Mouse (Mus musculus): ENCODE measurements around the gene Gm42906. TPM values are rescaled to one million over a fixed set of nuclear protein-coding genes. Genes with fewer than 3 reads are reported as not detected.

Gm42906 gene
- polyA plus RNA-seq, 1 experiment: not detected

DNA sequence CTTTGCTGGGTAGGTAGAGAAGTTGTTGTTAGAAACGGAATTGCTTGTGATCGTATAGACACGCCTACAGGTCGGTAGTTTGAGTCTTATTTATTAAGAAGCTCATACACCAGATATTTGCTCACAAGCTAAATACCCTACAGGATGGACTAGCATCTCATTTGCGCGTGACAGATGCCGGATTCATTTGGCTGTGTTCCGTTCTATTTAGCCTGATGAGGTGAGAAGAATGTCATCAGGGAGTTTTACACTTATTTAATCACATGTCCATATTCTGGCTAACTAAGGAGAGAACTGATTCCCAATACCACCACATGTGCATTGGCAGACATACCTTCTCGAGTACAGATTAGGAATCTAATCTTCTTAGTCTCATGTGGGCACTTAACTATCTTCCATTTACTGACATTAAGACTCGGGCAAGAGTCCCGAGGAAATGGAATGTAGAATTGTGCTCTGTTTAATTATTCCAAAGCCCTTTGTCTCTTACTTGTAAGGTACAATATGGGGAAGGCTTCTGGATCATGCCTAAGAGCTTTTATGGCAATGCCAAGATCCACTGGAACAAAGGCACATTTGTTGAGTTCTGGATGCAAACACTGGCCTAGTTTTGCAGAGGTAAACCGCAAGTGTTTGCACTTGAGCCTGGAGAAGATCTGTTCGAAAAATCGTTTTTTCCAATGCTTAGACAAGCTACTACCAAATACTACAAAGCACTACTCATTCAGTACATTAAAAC, 160.9 kb downstream of the Gm42906 start:
- Histone ChIP-seq H3K4me1 (ENCODE audit: control insufficient read depth, insufficient read depth, low read length) (no peaks in the 10 kb centered on the region), H3K27me3 (ENCODE audit: control insufficient read depth, insufficient read depth, low read length, poor library complexity, severe bottlenecking) (no peaks in the 10 kb centered on the region; the same call in 1 of the 2 replicates), H3K9ac (ENCODE audit: low read depth, poor library complexity, severe bottlenecking) (no peak overlapping the region), H3K9me3 (replicated peaks; ENCODE audit: control insufficient read depth, insufficient read depth, low read length, poor library complexity, severe bottlenecking) (no peaks in the 10 kb centered on the region), H3K4me3 (ENCODE audit: low read depth, low read length) (no peak overlapping the region), H3K27ac (ENCODE audit: insufficient read depth, low read length) (no peak overlapping the region), H3K36me3 (ENCODE audit: control insufficient read depth, insufficient read depth, low read length, poor library complexity, severe bottlenecking) (no peaks in the 10 kb centered on the region)
- TF ChIP-seq EP300 (IDR thresholded peaks at IDR 0.05; ENCODE audit: insufficient read depth, low read depth, low read length) (no peak), POLR2A (IDR thresholded peaks at IDR 0.05; ENCODE audit: insufficient read depth, low read length) (no peak), CTCF (IDR thresholded peaks at IDR 0.05; ENCODE audit: low read depth, low read length) (no peak)

DNA sequence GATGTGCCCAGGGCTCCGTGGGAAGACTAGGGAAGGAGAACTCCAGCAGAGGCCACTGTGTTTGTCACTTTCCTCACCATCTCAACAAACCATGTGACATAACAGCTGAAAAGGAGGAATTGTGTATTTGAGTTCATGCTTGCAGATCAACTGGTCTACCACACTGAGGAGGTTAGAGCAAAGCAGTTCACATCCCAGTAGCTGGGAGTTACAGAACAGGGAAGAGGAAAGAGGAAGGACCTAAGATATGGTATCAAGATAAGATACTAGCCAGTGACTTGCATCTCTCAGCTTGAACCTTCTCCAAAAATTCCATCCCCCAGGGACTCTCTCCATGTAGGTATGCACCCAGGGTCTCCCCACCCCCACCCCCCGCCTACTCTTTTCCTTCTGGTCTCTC, 166.4 kb downstream of the Gm42906 start:
- TF ChIP-seq EP300 (IDR thresholded peaks at IDR 0.05; ENCODE audit: insufficient read depth, low read depth, low read length): no peak
- TF ChIP-seq POLR2A (IDR thresholded peaks at IDR 0.05; ENCODE audit: insufficient read depth, low read length): no peak
- no peak for TF ChIP-seq CTCF (IDR thresholded peaks at IDR 0.05; ENCODE audit: low read depth, low read length)
- H3K4me3 ChIP-seq (ENCODE audit: low read depth, low read length): no peak overlapping the region
- H3K36me3 ChIP-seq (ENCODE audit: control insufficient read depth, insufficient read depth, low read length, poor library complexity, severe bottlenecking): no peaks in the 10 kb centered on the region
- no peaks in the 10 kb centered on the region for H3K4me1 ChIP-seq (ENCODE audit: control insufficient read depth, insufficient read depth, low read length)
- no peak overlapping the region for H3K9ac ChIP-seq (ENCODE audit: low read depth, poor library complexity, severe bottlenecking)
- H3K27ac ChIP-seq (ENCODE audit: insufficient read depth, low read length): no peak overlapping the region
- no peaks in the 10 kb centered on the region for H3K9me3 ChIP-seq (replicated peaks; ENCODE audit: control insufficient read depth, insufficient read depth, low read length, poor library complexity, severe bottlenecking)
- no peaks in the 10 kb centered on the region; the same call in 1 of the 2 replicates for H3K27me3 ChIP-seq (ENCODE audit: control insufficient read depth, insufficient read depth, low read length, poor library complexity, severe bottlenecking)

DNA sequence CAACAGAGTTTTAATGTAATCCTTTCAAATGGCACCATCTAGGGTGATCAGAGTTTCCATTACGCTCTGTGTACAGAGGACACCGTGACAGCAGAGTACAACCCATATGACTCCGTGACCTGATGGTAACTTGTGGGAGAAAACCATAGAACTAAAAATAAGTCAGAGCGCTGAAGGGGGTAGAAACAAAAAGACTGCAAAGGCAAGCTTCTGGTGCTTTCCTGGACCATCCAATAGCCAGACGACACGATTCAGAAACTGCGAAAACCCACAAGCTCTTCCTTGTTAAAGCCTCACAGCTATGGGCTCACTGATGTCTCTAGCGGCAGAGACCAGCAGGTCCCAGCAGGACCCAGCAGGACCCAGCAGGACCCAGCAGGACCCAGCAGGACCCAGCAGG, 175.8 kb downstream of the Gm42906 start:
- Histone ChIP-seq H3K27me3 (ENCODE audit: control insufficient read depth, insufficient read depth, low read length, poor library complexity, severe bottlenecking) (no peaks in the 10 kb centered on the region), H3K9me3 (replicated peaks; ENCODE audit: control insufficient read depth, insufficient read depth, low read length, poor library complexity, severe bottlenecking) (no peaks in the 10 kb centered on the region), H3K4me1 (ENCODE audit: control insufficient read depth, insufficient read depth, low read length) (no peaks in the 10 kb centered on the region), H3K36me3 (ENCODE audit: control insufficient read depth, insufficient read depth, low read length, poor library complexity, severe bottlenecking) (no peaks in the 10 kb centered on the region), H3K4me3 (ENCODE audit: low read depth, low read length) (no peak overlapping the region), H3K27ac (ENCODE audit: insufficient read depth, low read length) (no peak overlapping the region), H3K9ac (ENCODE audit: low read depth, poor library complexity, severe bottlenecking) (no peak overlapping the region)
- no peak for TF ChIP-seq EP300 (IDR thresholded peaks at IDR 0.05; ENCODE audit: insufficient read depth, low read depth, low read length)

DNA sequence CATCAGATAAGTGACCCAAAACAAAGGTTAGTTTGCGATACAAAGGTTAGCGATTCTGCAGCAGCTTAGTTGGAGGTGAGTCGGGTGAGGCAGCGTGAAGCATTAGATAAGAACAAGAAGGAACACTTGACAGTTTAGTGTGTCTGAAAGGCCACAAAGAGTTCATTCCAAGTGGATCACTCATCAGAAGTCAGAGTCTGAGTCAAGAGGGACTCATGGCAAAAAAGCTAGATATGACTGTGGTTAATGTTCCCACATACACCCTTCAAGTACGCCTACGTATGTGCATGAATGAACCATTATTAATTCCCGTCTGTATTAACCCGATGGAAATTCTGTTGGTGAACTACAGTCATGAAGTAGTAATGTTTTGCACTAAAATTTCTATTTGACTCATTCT, 176.3 kb downstream of the Gm42906 start:
- Histone ChIP-seq H3K4me1 (ENCODE audit: control insufficient read depth, insufficient read depth, low read length) (no peaks in the 10 kb centered on the region), H3K27ac (ENCODE audit: insufficient read depth, low read length) (no peak overlapping the region), H3K36me3 (ENCODE audit: control insufficient read depth, insufficient read depth, low read length, poor library complexity, severe bottlenecking) (no peaks in the 10 kb centered on the region), H3K27me3 (ENCODE audit: control insufficient read depth, insufficient read depth, low read length, poor library complexity, severe bottlenecking) (no peaks in the 10 kb centered on the region), H3K9ac (ENCODE audit: low read depth, poor library complexity, severe bottlenecking) (no peak overlapping the region), H3K9me3 (replicated peaks; ENCODE audit: control insufficient read depth, insufficient read depth, low read length, poor library complexity, severe bottlenecking) (no peaks in the 10 kb centered on the region), H3K4me3 (ENCODE audit: low read depth, low read length) (no peak overlapping the region)
- TF ChIP-seq POLR2A (IDR thresholded peaks at IDR 0.05; ENCODE audit: insufficient read depth, low read length) (no peak), EP300 (IDR thresholded peaks at IDR 0.05; ENCODE audit: insufficient read depth, low read depth, low read length) (no peak), CTCF (IDR thresholded peaks at IDR 0.05; ENCODE audit: low read depth, low read length) (no peak)

DNA sequence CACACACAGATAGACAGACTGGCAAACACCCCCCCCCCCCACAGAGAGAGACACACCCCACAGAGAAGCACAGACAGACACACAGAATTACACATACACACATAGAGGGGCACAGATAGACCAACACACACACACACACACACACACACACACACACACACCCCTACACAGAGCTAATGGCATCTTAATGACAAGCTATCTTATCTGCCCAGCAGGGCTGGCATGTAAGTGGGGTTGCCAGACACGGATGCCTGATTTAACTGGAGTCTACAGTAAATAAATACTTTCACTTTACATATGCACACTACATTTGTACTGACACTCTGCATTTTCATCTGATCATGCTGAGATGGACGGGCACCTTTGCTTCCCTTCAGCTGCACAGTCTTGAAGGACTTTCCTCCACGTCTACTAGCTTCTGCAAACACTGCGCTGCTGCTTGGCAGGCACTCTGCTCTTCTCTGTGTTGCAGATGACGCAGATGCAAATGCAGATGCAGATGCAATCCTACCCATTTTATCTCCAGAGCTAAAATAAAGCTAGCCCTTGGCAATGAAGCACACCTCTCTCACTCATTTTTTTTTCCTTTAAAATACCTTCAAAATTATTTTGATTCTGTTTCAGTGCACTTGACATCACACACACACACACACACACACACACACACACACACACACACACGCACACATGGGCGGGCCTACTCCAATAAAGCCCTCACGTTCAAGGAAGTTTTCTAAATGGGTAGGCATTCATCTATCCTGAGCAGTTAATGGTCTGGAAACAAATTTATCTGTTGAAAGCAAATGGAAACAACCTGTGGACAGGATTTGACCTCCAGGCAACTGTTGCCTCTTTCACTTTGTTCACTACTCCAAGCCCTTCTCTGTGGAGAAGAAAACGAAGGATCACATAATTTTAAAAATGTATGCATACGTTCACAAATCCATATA, 179.0 kb downstream of the Gm42906 start:
- H3K27me3 ChIP-seq (ENCODE audit: control insufficient read depth, insufficient read depth, low read length, poor library complexity, severe bottlenecking): no peaks in the 10 kb centered on the region
- H3K4me1 ChIP-seq (ENCODE audit: control insufficient read depth, insufficient read depth, low read length): no peaks in the 10 kb centered on the region
- H3K36me3 ChIP-seq (ENCODE audit: control insufficient read depth, insufficient read depth, low read length, poor library complexity, severe bottlenecking): no peaks in the 10 kb centered on the region
- H3K9ac ChIP-seq (ENCODE audit: low read depth, poor library complexity, severe bottlenecking): no peak overlapping the region
- TF ChIP-seq POLR2A (IDR thresholded peaks at IDR 0.05; ENCODE audit: insufficient read depth, low read length): no peak
- TF ChIP-seq EP300 (IDR thresholded peaks at IDR 0.05; ENCODE audit: insufficient read depth, low read depth, low read length): no peak
- no peak for TF ChIP-seq CTCF (IDR thresholded peaks at IDR 0.05; ENCODE audit: low read depth, low read length)
- no peaks in the 10 kb centered on the region for H3K9me3 ChIP-seq (replicated peaks; ENCODE audit: control insufficient read depth, insufficient read depth, low read length, poor library complexity, severe bottlenecking)
- no peak overlapping the region for H3K27ac ChIP-seq (ENCODE audit: insufficient read depth, low read length)
- no peak overlapping the region for H3K4me3 ChIP-seq (ENCODE audit: low read depth, low read length)

DNA sequence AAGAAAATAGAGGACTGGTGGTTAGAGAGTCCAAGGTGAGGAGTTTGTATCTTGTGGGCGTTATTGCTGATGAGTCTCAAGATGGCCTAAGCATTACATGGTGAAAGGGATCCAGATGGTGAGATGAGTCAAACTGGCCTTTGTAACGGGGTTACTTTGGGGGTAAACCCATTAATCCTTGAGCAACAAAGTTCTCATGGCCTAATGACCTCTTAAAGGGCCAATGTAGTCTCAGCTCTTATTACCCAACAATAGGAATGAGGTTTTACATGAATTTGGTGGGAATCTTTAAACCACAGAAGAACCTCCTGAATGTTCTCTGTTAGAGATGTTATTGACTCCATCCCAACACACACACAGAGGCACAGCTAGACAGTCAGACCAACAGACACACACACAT, 179.9 kb downstream of the Gm42906 start:
- Histone ChIP-seq H3K4me3 (ENCODE audit: low read depth, low read length) (no peak overlapping the region), H3K36me3 (ENCODE audit: control insufficient read depth, insufficient read depth, low read length, poor library complexity, severe bottlenecking) (no peaks in the 10 kb centered on the region), H3K27ac (ENCODE audit: insufficient read depth, low read length) (no peak overlapping the region), H3K4me1 (ENCODE audit: control insufficient read depth, insufficient read depth, low read length) (no peaks in the 10 kb centered on the region), H3K9me3 (replicated peaks; ENCODE audit: control insufficient read depth, insufficient read depth, low read length, poor library complexity, severe bottlenecking) (no peaks in the 10 kb centered on the region), H3K27me3 (ENCODE audit: control insufficient read depth, insufficient read depth, low read length, poor library complexity, severe bottlenecking) (no peaks in the 10 kb centered on the region), H3K9ac (ENCODE audit: low read depth, poor library complexity, severe bottlenecking) (no peak overlapping the region)
- no peak for TF ChIP-seq CTCF (IDR thresholded peaks at IDR 0.05; ENCODE audit: low read depth, low read length)
